Mouse (Mus musculus) liver, embryonic 14.5 days (tissue): Measurements from ENCODE around the gene 9930021J03Rik. TPM values are rescaled to one million over a fixed set of nuclear protein-coding genes. Genes with fewer than 3 reads are reported as not detected.

Experiments
- ATAC-seq: fragments of 200-750 bp; cut with Nextera tagmentation; 2 replicates; pipeline ENCODE4 v1.8.0; 2017; ENCODE audit warnings: moderate number of reproducible peaks, mild to moderate bottlenecking, moderate library complexity; ENCODE audit not compliant: insufficient read depth
- DNase-seq, 3 experiments: peaks; one replicate each; pipeline ENCODE4 v3.0.0-alpha.2; 2012 to 2013; ENCODE audit warnings: low read depth in 3 of 3, low spot score in 3 of 3
- H3K27ac ChIP-seq: fragments of 300-500 bp; sonication (generic); 2 replicates; pipeline ENCODE4 v1.5.1; 2014; ENCODE audit warnings: moderate library complexity, mild to moderate bottlenecking, control low read depth, inconsistent platforms
- H3K27me3 ChIP-seq: fragments of 300-500 bp; sonication (generic); 2 replicates; pipeline ENCODE4 v1.6.1; 2014; ENCODE audit warnings: mild to moderate bottlenecking, low read length, moderate library complexity; ENCODE audit not compliant: control insufficient read depth, insufficient read depth
- H3K36me3 ChIP-seq: fragments of 300-500 bp; sonication (generic); replicated peaks from 2 replicates; pipeline ENCODE4 v1.6.1; 2014; ENCODE audit warnings: low read depth; ENCODE audit not compliant: control insufficient read depth, insufficient read depth
- H3K4me1 ChIP-seq, 2 experiments: fragments of 200-500 bp in 1 of 2; fragments of 300-500 bp in 1 of 2; sonication (generic) in 1 of 2; replicated peaks; 2 replicates each; pipeline ENCODE4 v1.6.1; 2012 to 2014; ENCODE audit warnings: antibody characterized with exemption in 1 of 2, inconsistent platforms in 1 of 2, low read length in 1 of 2; ENCODE audit not compliant: control insufficient read depth in 2 of 2, insufficient read depth in 2 of 2
- H3K4me2 ChIP-seq: fragments of 300-500 bp; sonication (generic); 2 replicates; pipeline ENCODE4 v1.6.1; 2014; ENCODE audit warnings: low read depth, mild to moderate bottlenecking, control low read depth, moderate library complexity
- H3K4me3 ChIP-seq, 2 experiments: fragments of 200-500 bp in 1 of 2; fragments of 300-500 bp in 1 of 2; sonication (generic) in 1 of 2; 2 replicates each; pipeline ENCODE4 v1.5.1; 2012 to 2014; ENCODE audit warnings: low read depth in 2 of 2, low read length in 2 of 2, mild to moderate bottlenecking in 2 of 2, control low read depth in 1 of 2, inconsistent platforms in 1 of 2, moderate library complexity in 1 of 2; ENCODE audit not compliant: insufficient read depth in 1 of 2
- H3K9ac ChIP-seq: fragments of 300-500 bp; sonication (generic); replicated peaks from 2 replicates; pipeline ENCODE4 v1.6.1; 2014; ENCODE audit warnings: mild to moderate bottlenecking, control low read depth, moderate library complexity
- H3K9me3 ChIP-seq: fragments of 300-500 bp; sonication (generic); 2 replicates; pipeline ENCODE4 v1.6.1; 2016; ENCODE audit warnings: low read length, mixed read lengths; ENCODE audit not compliant: control insufficient read depth
- CTCF ChIP-seq: IDR thresholded peaks from 2 replicates; pipeline ENCODE4 v1.5.1; 2016; ENCODE audit warnings: antibody characterized with exemption, low read depth, control low read depth
- EP300 ChIP-seq: IDR thresholded peaks from 2 replicates; pipeline ENCODE4 v1.6.1; 2016; ENCODE audit warnings: antibody characterized with exemption, low read depth
- WGBS: fragments of 180-500 bp; shearing (Covaris S2); extraction: QIAGEN DNeasy Blood & Tissue Kit; methylation state at CpG from one replicate; pipeline ENCODE4 v1.1.7; 2014; ENCODE audit not compliant: insufficient replicate concordance; 5-methylcytosine and 5-hydroxymethylcytosine counted together
- polyA plus RNA-seq, 2 experiments: library from polyadenylated mRNA; depleted of rRNA in 1 of 2; stranded (reverse) in 1 of 2; unstranded in 1 of 2; fragments of >200 nt; fragmentation: Nextera tagmentation in 1 of 2; extraction: Ambion mirVana in 1 of 2; gene quantifications; 2 replicates each; pipeline versions ENCODE4 v1.2.1 to v1.2.3; 2012 to 2014

Gene 9930021J03Rik
- polyA plus RNA-seq, 2 experiments = 1.9 to 4.1 TPM

GRCm38 (mm10) chr19:29844036-29844661 is 38.4 kb upstream of the 9930021J03Rik start:
- ATAC-seq = no peak
- TF ChIP-seq CTCF = no peak
- no peak for TF ChIP-seq EP300

GRCm38 (mm10) chr19:29843641-29844035 is 37.8 kb upstream of the 9930021J03Rik start:
- TF ChIP-seq EP300 (no peak), CTCF (no peak)
- DNase-seq = no peak
- WGBS = 54% methylated on average over 5 of the region's 5 CpGs
- Histone ChIP-seq H3K27me3 (no peaks in the 10 kb centered on the region), H3K4me1 (no peaks in the 10 kb centered on the region), H3K27ac (no peak overlapping the region), H3K4me2 (no peak overlapping the region), H3K4me3 (no peak overlapping the region), H3K9ac (no peak overlapping the region), H3K36me3 (no peaks in the 10 kb centered on the region), H3K9me3 (no peaks in the 10 kb centered on the region)
- ATAC-seq = no peak

More at GRCm38 (mm10) chr19:29844036-29844661, 38.4 kb upstream of the 9930021J03Rik start:
- Histone ChIP-seq H3K27ac (no peak overlapping the region), H3K36me3 (no peaks in the 10 kb centered on the region), H3K27me3 (no peaks in the 10 kb centered on the region), H3K9me3 (no peaks in the 10 kb centered on the region), H3K4me3 (no peak overlapping the region), H3K4me2 (no peak overlapping the region), H3K9ac (no peak overlapping the region), H3K4me1 (no peaks in the 10 kb centered on the region)
- 59% methylated on average over 12 of the region's 12 CpGs for WGBS
- no peak for DNase-seq

GRCm38 (mm10) chr19:29842973-29843372 is 37.2 kb upstream of the 9930021J03Rik start:
- H3K36me3 ChIP-seq = no peaks in the 10 kb centered on the region
- H3K4me1 ChIP-seq = no peaks in the 10 kb centered on the region
- TF ChIP-seq EP300 = no peak
- TF ChIP-seq CTCF = no peak
- H3K9me3 ChIP-seq = no peaks in the 10 kb centered on the region
- no peak overlapping the region for H3K4me3 ChIP-seq
- ATAC-seq (no peak), DNase-seq (no peak)
- H3K9ac ChIP-seq = no peak overlapping the region
- H3K27me3 ChIP-seq = no peaks in the 10 kb centered on the region
- H3K4me2 ChIP-seq = no peak overlapping the region
- H3K27ac ChIP-seq = no peak overlapping the region
- WGBS = 61% methylated on average over 8 of the region's 8 CpGs

- H3K9me3 ChIP-seq = no peaks in the 10 kb centered on the region
- no peak overlapping the region for H3K9ac ChIP-seq
- 72% methylated on average over 4 of the region's 4 CpGs for WGBS
- H3K4me2 ChIP-seq = no peak overlapping the region
- no peak overlapping the region for H3K27ac ChIP-seq
- TF ChIP-seq EP300 (no peak), CTCF (no peak)
- ATAC-seq = no peak
- H3K27me3 ChIP-seq = no peaks in the 10 kb centered on the region
- no peaks in the 10 kb centered on the region for H3K36me3 ChIP-seq
- DNase-seq = no peak
- no peak overlapping the region for H3K4me3 ChIP-seq
- no peaks in the 10 kb centered on the region for H3K4me1 ChIP-seq
These were observed 34.9 kb upstream of the 9930021J03Rik start for GRCm38 (mm10) chr19:29840642-29841041.

GRCm38 (mm10) chr19:29838636-29839135 is 32.9 kb upstream of the 9930021J03Rik start:
- Histone ChIP-seq H3K4me2 (no peak overlapping the region), H3K4me1 (no peaks in the 10 kb centered on the region), H3K9me3 (no peaks in the 10 kb centered on the region), H3K36me3 (no peaks in the 10 kb centered on the region), H3K4me3 (no peak overlapping the region), H3K27ac (no peak overlapping the region), H3K27me3 (no peaks in the 10 kb centered on the region), H3K9ac (no peak overlapping the region)
- no peak for TF ChIP-seq CTCF
- TF ChIP-seq EP300 = no peak
- ATAC-seq (no peak), DNase-seq (no peak)
- WGBS = 47% methylated on average over 3 of the region's 3 CpGs
